Mouse (Mus musculus) heart, adult 2 months (tissue): Measurements from ENCODE around the gene Rin3. TPM values are rescaled to one million over a fixed set of nuclear protein-coding genes. Genes with fewer than 3 reads are reported as not detected.
A peak's percentile ranks its signal among the peaks of the same experiment; 100 is the strongest.

Experiments
- DNase-seq, 2 experiments: peaks; one replicate each; pipeline ENCODE4 v3.0.0; 2021
- H3K27ac ChIP-seq: fragments of 200-600 bp; 2 replicates; pipeline ENCODE4 v1.8.1; 2022
- H3K27me3 ChIP-seq: fragments of 200-500 bp; 2 replicates; pipeline ENCODE4 v1.6.1; 2012; ENCODE audit warnings: mild to moderate bottlenecking, low read length, inconsistent platforms, mixed read lengths; ENCODE audit not compliant: control insufficient read depth, insufficient read depth
- H3K36me3 ChIP-seq: fragments of 200-500 bp; 2 replicates; pipeline ENCODE4 v1.6.1; 2012; ENCODE audit warnings: low read length, inconsistent platforms; ENCODE audit not compliant: control insufficient read depth, insufficient read depth
- H3K4me1 ChIP-seq: fragments of 200-500 bp; 2 replicates; pipeline ENCODE4 v1.6.1; 2011; ENCODE audit warnings: low read length; ENCODE audit not compliant: control insufficient read depth, insufficient read depth
- H3K4me3 ChIP-seq: fragments of 200-600 bp; 2 replicates; pipeline ENCODE4 v1.8.1; 2022
- H3K79me2 ChIP-seq: fragments of 200-500 bp; replicated peaks from 2 replicates; pipeline ENCODE4 v1.6.1; 2012; ENCODE audit warnings: mild to moderate bottlenecking, inconsistent platforms, low read length, moderate library complexity, mixed read lengths; ENCODE audit not compliant: control insufficient read depth, insufficient read depth
- H3K9ac ChIP-seq: fragments of 200-500 bp; 2 replicates; pipeline ENCODE4 v1.6.1; 2012; ENCODE audit warnings: low read depth, mild to moderate bottlenecking, control low read depth, inconsistent platforms, low read length, mixed read lengths
- CTCF ChIP-seq: fragments of 200-600 bp; IDR thresholded peaks from 2 replicates; pipeline ENCODE4 v1.8.1; 2022; ENCODE audit warnings: antibody characterized with exemption, mild to moderate bottlenecking, moderate library complexity
- EP300 ChIP-seq: fragments of 200-500 bp; IDR thresholded peaks from 2 replicates; pipeline ENCODE4 v1.6.1; 2011; ENCODE audit warnings: low read depth, low read length, control low read depth; ENCODE audit not compliant: insufficient read depth
- POLR2A ChIP-seq: fragments of 200-500 bp; IDR thresholded peaks from 2 replicates; pipeline ENCODE4 v1.6.1; 2011; ENCODE audit warnings: mild to moderate bottlenecking, low read depth, low read length, control low read depth; ENCODE audit not compliant: insufficient read depth
- WGBS: fragments of 180-500 bp; shearing (Covaris S2); methylation state at CpG from one replicate; pipeline ENCODE4 v1.1.7; 2018; 5-methylcytosine and 5-hydroxymethylcytosine counted together
- intact Hi-C: fragments of 180-260 bp; cut with DNase I; formaldehyde crosslinking; loops from one replicate; pipeline ENCODE4 v1.15.1; 2025
- polyA plus RNA-seq: library from polyadenylated mRNA; depleted of rRNA; stranded (reverse); fragments of >200 nt; gene quantifications from 2 replicates; pipeline ENCODE4 v1.2.3, GENCODE M21; 2012
- total RNA-seq, 2 experiments: library from RNA; stranded (reverse); gene quantifications; 2 replicates each; pipeline ENCODE4 v1.2.3; 2021

Gene Rin3
- total and polyA plus RNA-seq, 3 experiments: 10.3 to 25.3 (median 14.7) TPM

DNA sequence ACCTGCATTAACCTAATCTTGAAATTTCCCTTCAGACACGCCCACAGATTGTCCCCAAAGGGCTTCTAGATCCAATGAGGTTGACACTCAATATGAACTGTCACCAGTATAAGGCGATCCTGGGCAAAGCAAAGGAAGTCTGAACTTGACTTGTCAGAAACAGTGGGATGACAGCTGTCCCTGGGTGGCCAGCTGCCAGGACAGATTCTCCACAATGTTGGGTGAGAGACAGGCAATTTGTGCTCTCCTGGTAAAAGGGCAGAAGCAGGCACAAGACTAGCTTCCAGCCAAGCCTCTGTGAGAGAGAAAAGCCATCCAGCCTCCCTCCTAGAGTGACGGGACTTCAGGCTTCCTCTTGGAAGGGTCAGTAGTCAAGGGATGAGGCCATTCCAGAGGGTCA, 89.5 kb downstream of the Rin3 start:
- WGBS: 68% methylated on average over 3 of the region's 3 CpGs
- intact Hi-C loops: no loop called here
- no peaks in the 10 kb centered on the region for H3K36me3 ChIP-seq

DNA sequence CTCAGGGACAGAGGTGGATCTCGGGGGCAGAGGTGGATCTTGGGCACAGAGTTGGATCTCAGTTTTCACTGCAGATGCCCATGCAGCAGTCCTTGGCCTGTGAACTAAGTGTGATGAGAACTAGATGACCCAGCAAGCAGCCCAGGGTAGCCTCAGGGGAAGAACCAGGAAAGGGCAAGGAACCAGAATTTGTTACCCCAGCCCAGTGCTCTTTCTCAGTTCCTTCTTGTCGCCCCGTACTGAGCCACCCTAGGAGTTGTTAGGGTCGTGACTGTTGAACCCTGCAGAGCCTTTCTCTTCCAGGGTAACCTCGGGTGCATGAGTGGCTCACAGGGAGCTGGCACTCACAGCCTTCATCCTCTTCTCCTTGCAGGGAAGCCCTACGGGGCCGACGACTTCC, 99.3 kb downstream of the Rin3 start:
- 76% methylated on average over 8 of the region's 8 CpGs for WGBS
- H3K79me2 ChIP-seq: no peaks in the 10 kb centered on the region
- DNase-seq: no peak
- H3K27me3 ChIP-seq: no peaks in the 10 kb centered on the region
- H3K4me1 ChIP-seq: no peaks in the 10 kb centered on the region
- no peak overlapping the region for H3K9ac ChIP-seq
- no peaks in the 10 kb centered on the region for H3K36me3 ChIP-seq
- intact Hi-C loops: no loop called here
- TF ChIP-seq POLR2A (no peak), EP300 (no peak), CTCF (no peak)
- H3K4me3 ChIP-seq: no peak overlapping the region
- H3K27ac ChIP-seq: no peak overlapping the region

More for the DNA sequence above, 89.5 kb downstream of the Rin3 start:
- no peaks in the 10 kb centered on the region for H3K79me2 ChIP-seq
- no peak overlapping the region for H3K9ac ChIP-seq
- no peak for TF ChIP-seq CTCF
- no peaks in the 10 kb centered on the region for H3K27me3 ChIP-seq
- no peak overlapping the region for H3K4me3 ChIP-seq
- peaks cover 6% of the 10 kb centered on the region for H3K4me1 ChIP-seq
- DNase-seq: no peak
- H3K27ac ChIP-seq: no peak overlapping the region

DNA sequence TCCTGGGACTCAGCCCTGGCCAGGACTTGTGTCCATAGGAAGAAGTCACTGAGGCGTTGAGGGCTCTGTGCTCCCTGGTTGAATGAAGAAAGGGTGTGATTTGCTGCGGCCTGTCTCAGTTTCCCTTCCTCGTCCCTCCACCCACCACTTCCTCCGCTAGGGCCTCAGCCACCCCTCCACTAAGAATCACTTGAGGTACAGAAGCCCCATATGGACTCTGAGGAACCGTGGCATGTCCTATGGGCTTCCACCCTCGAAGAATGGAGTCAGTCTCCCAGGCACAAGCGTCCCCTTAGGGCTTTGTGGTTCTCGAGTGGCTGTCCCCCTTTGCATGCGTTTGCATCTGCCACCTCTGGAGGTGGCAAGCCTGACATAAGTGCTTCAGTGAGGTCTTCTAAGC, 100.4 kb downstream of the Rin3 start:
- Histone ChIP-seq H3K79me2 (no peaks in the 10 kb centered on the region), H3K36me3 (no peaks in the 10 kb centered on the region), H3K4me3 (no peak overlapping the region), H3K27me3 (no peaks in the 10 kb centered on the region), H3K27ac (no peak overlapping the region), H3K4me1 (no peaks in the 10 kb centered on the region), H3K9ac (no peak overlapping the region)
- TF ChIP-seq CTCF (no peak), EP300 (no peak), POLR2A (no peak)
- 87% methylated on average over 9 of the region's 9 CpGs for WGBS
- DNase-seq: no peak
- intact Hi-C loops: no loop called here

DNA sequence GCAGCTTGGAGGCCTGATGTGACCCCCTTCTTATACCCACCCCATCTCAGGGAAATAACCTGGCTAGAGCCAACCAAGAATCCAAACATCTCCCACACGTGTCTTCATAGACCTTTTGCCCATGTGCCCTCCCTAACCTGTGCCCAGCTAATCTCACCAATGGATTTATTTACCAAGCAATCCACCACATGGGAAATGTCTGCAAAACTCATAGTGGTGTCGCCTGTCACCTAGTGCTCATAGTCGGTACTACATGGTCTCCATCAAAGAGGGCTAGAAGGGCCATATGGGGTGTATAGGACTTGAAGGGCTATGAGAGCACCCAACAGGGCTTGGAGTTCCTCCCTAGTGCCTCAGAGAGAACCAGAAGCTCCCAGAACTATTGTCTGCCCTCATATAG, 102.0 kb downstream of the Rin3 start:
- no peaks in the 10 kb centered on the region for H3K27me3 ChIP-seq
- no peaks in the 10 kb centered on the region for H3K4me1 ChIP-seq
- no peak overlapping the region for H3K9ac ChIP-seq
- intact Hi-C loops: loop anchor here (2.0 to 5.0 kb wide), 4 partner anchors 203 to 400 kb away; partner anchors contain the start of gene Slc24a4
- H3K36me3 ChIP-seq: no peaks in the 10 kb centered on the region
- peak in 1 of 2 experiments; percentile 48 for DNase-seq
- H3K4me3 ChIP-seq: no peak overlapping the region
- 29% methylated on average over 3 of the region's 3 CpGs for WGBS
- no peak overlapping the region for H3K27ac ChIP-seq
- no peaks in the 10 kb centered on the region for H3K79me2 ChIP-seq
- 0 out of 2 replicates have a peak, but pooled peaks have one; percentile 26 for TF ChIP-seq EP300
- TF ChIP-seq CTCF: peak; percentile 91
- TF ChIP-seq POLR2A: no peak

DNA sequence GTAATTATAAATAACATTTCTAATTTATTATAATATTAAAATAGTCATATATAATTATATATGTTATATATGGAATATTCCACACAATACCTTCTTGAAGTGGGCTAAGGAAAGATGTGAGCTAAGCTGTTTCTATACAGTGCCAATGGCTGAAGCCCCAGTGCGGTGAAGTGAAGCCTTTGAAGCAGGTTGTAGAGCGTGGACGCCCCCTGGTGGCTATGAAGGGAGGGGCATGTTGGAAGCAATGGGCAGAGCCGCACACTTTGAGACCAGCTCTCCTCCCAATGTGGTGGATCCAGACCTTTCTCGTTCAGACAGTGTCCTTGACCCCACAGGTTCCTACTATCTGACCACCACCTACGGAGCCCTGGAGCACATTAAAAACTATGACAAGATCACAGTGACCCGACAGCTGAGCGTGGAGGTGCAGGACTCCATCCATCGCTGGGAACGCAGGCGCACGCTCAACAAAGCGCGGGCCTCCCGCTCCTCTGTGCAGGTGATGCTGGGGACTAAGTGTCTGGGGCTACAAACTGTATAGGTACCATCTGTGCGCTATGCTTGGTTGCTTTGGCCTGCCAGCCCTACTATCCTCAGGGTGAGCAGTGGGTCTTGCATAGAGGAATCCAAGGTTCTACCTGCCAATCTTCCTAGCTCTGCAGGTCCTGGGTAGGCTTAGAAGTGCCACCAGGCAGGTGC, 104.5 kb downstream of the Rin3 start:
- Histone ChIP-seq H3K79me2 (no peaks in the 10 kb centered on the region), H3K4me1 (no peaks in the 10 kb centered on the region), H3K9ac (no peak overlapping the region), H3K27ac (no peak overlapping the region), H3K4me3 (no peak overlapping the region), H3K27me3 (no peaks in the 10 kb centered on the region), H3K36me3 (no peaks in the 10 kb centered on the region)
- peak; percentile 92 for TF ChIP-seq EP300
- no peak for TF ChIP-seq POLR2A
- TF ChIP-seq CTCF: peak; percentile 99; the same call in 1 of the 2 replicates
- 61% methylated on average over 16 of the region's 16 CpGs for WGBS
- DNase-seq: peak; percentile 78 to 86
- intact Hi-C loops: loop anchor here (1.0 to 5.0 kb wide), 5 partner anchors 74 to 385 kb away; partner anchors contain the start of gene Slc24a4

DNA sequence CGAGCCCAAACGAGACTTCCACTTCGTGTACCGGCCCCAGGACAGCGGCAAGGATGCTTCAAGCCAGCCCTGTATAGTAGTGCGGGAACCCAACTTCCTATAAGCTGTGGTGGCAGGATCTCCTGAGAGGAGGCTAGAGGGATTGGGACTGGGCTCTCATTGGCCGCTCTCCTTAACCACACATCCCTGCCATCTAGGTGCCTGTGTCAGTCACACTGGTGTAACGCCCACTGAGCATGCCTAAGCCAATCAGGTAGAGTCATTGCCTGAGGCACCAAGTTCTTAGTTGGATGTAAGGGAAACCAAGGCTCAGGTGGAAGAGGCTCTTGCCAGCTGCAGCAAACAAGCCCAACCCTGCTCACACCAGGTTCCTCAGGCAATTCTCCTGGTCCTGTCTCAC, 107.2 kb downstream of the Rin3 start:
- Histone ChIP-seq H3K9ac (no peak overlapping the region), H3K36me3 (no peaks in the 10 kb centered on the region), H3K4me3 (no peak overlapping the region), H3K4me1 (no peaks in the 10 kb centered on the region), H3K27me3 (no peaks in the 10 kb centered on the region), H3K79me2 (no peaks in the 10 kb centered on the region), H3K27ac (no peak overlapping the region)
- TF ChIP-seq EP300 (no peak), POLR2A (no peak), CTCF (no peak)
- no peak for DNase-seq
- intact Hi-C loops: no loop called here
- 65% methylated on average over 8 of the region's 8 CpGs for WGBS
